Mouse (Mus musculus): ENCODE measurements around the gene Asb1. TPM values are rescaled to one million over a fixed set of nuclear protein-coding genes. Genes with fewer than 3 reads are reported as not detected.

The Asb1 gene
- polyA plus RNA-seq (2012; ENCODE audit: insufficient read depth, insufficient read length, low replicate concordance, missing spikeins), result not detected in 2 replicates

GRCm38 (mm10) chr1:91540271-91540826 lies at the start of gene Asb1:
Asb1 (plus strand) TSS chr1:91540544.
- TF ChIP-seq CTCF (IDR thresholded peaks at IDR 0.05; ENCODE audit: insufficient read depth, low read depth, low read length), result no peak
- peak; percentile 44; the same call in 1 of the 2 replicates for TF ChIP-seq POLR2A (IDR thresholded peaks at IDR 0.05; ENCODE audit: insufficient read depth, low read depth, low read length)
- WGBS, result under 1% methylated on average over 40 of the region's 41 CpGs
- peaks cover 13% of the 10 kb centered on the region for H3K4me1 ChIP-seq (ENCODE audit: control insufficient read depth, insufficient read depth, low read length)
- H3K27ac ChIP-seq (ENCODE audit: insufficient read depth, low read depth, low read length), result no peak within 1 kb of the TSS
- H3K4me3 ChIP-seq (ENCODE audit: insufficient read depth, low read depth, low read length), result peak within 1 kb of the TSS; percentile 70

- Histone ChIP-seq H3K4me1 (ENCODE audit: control insufficient read depth, insufficient read depth, low read length) (peaks cover 20% of the 10 kb centered on the region), H3K4me3 (ENCODE audit: insufficient read depth, low read depth, low read length) (no peak overlapping the region), H3K27ac (ENCODE audit: insufficient read depth, low read depth, low read length) (no peak overlapping the region)
- TF ChIP-seq CTCF (IDR thresholded peaks at IDR 0.05; ENCODE audit: insufficient read depth, low read depth, low read length) (no peak), POLR2A (IDR thresholded peaks at IDR 0.05; ENCODE audit: insufficient read depth, low read depth, low read length) (no peak)
- WGBS, result 12% methylated on average over 2 of the region's 2 CpGs
These were observed 47.6 kb upstream of the Asb1 start for GRCm38 (mm10) chr1:91492740-91493139.

GRCm38 (mm10) chr1:91493938-91494337 lies 46.4 kb upstream of the Asb1 start:
- Histone ChIP-seq H3K4me3 (ENCODE audit: insufficient read depth, low read depth, low read length) (peak overlapping the region; percentile 57; the same call in 1 of the 2 replicates), H3K27ac (ENCODE audit: insufficient read depth, low read depth, low read length) (no peak overlapping the region), H3K4me1 (ENCODE audit: control insufficient read depth, insufficient read depth, low read length) (peaks cover 20% of the 10 kb centered on the region)
- TF ChIP-seq CTCF (IDR thresholded peaks at IDR 0.05; ENCODE audit: insufficient read depth, low read depth, low read length), result no peak
- no peak for TF ChIP-seq POLR2A (IDR thresholded peaks at IDR 0.05; ENCODE audit: insufficient read depth, low read depth, low read length)
- 36% methylated on average over 3 of the region's 3 CpGs for WGBS

GRCm38 (mm10) chr1:91494457-91495140 lies 45.7 kb upstream of the Asb1 start, which contains the start of gene Traf3ip1:
Traf3ip1 (plus strand) TSS chr1:91494647.
- Histone ChIP-seq H3K4me3 (ENCODE audit: insufficient read depth, low read depth, low read length) (peak within 1 kb of the TSS; percentile 57), H3K4me1 (ENCODE audit: control insufficient read depth, insufficient read depth, low read length) (peaks cover 20% of the 10 kb centered on the region), H3K27ac (ENCODE audit: insufficient read depth, low read depth, low read length) (no peak within 1 kb of the TSS)
- TF ChIP-seq POLR2A (IDR thresholded peaks at IDR 0.05; ENCODE audit: insufficient read depth, low read depth, low read length) (peak; percentile 90), CTCF (IDR thresholded peaks at IDR 0.05; ENCODE audit: insufficient read depth, low read depth, low read length) (no peak)
- under 1% methylated on average over 79 of the region's 79 CpGs for WGBS

GRCm38 (mm10) chr1:91495321-91495720 lies 45.0 kb upstream of the Asb1 start:
- TF ChIP-seq POLR2A (IDR thresholded peaks at IDR 0.05; ENCODE audit: insufficient read depth, low read depth, low read length) (no peak), CTCF (IDR thresholded peaks at IDR 0.05; ENCODE audit: insufficient read depth, low read depth, low read length) (no peak)
- Histone ChIP-seq H3K4me3 (ENCODE audit: insufficient read depth, low read depth, low read length) (peak overlapping the region; percentile 57), H3K4me1 (ENCODE audit: control insufficient read depth, insufficient read depth, low read length) (peaks cover 20% of the 10 kb centered on the region), H3K27ac (ENCODE audit: insufficient read depth, low read depth, low read length) (no peak overlapping the region)
- WGBS, result 45% methylated on average over 5 of the region's 5 CpGs

- no peak for TF ChIP-seq CTCF (IDR thresholded peaks at IDR 0.05; ENCODE audit: insufficient read depth, low read depth, low read length)
- no peak for TF ChIP-seq POLR2A (IDR thresholded peaks at IDR 0.05; ENCODE audit: insufficient read depth, low read depth, low read length)
- no peak overlapping the region for H3K4me3 ChIP-seq (ENCODE audit: insufficient read depth, low read depth, low read length)
- 96% methylated on average over 6 of the region's 6 CpGs for WGBS
- peaks cover 20% of the 10 kb centered on the region for H3K4me1 ChIP-seq (ENCODE audit: control insufficient read depth, insufficient read depth, low read length)
- no peak overlapping the region for H3K27ac ChIP-seq (ENCODE audit: insufficient read depth, low read depth, low read length)
These were observed 41.8 kb upstream of the Asb1 start for GRCm38 (mm10) chr1:91498579-91498978.

GRCm38 (mm10) chr1:91504615-91505014 lies 35.7 kb upstream of the Asb1 start:
- TF ChIP-seq POLR2A (IDR thresholded peaks at IDR 0.05; ENCODE audit: insufficient read depth, low read depth, low read length), result no peak
- TF ChIP-seq CTCF (IDR thresholded peaks at IDR 0.05; ENCODE audit: insufficient read depth, low read depth, low read length), result no peak
- 73% methylated on average over 3 of the region's 3 CpGs for WGBS
- Histone ChIP-seq H3K27ac (ENCODE audit: insufficient read depth, low read depth, low read length) (no peak overlapping the region), H3K4me3 (ENCODE audit: insufficient read depth, low read depth, low read length) (no peak overlapping the region), H3K4me1 (ENCODE audit: control insufficient read depth, insufficient read depth, low read length) (no peaks in the 10 kb centered on the region)

- H3K4me3 ChIP-seq (ENCODE audit: insufficient read depth, low read depth, low read length), result no peak overlapping the region
- H3K4me1 ChIP-seq (ENCODE audit: control insufficient read depth, insufficient read depth, low read length), result no peaks in the 10 kb centered on the region
- no peak overlapping the region for H3K27ac ChIP-seq (ENCODE audit: insufficient read depth, low read depth, low read length)
- TF ChIP-seq POLR2A (IDR thresholded peaks at IDR 0.05; ENCODE audit: insufficient read depth, low read depth, low read length) (no peak), CTCF (IDR thresholded peaks at IDR 0.05; ENCODE audit: insufficient read depth, low read depth, low read length) (no peak)
- 67% methylated on average over 11 of the region's 11 CpGs for whole genome bisulfite sequencing
These were observed 25.4 kb upstream of the Asb1 start for GRCm38 (mm10) chr1:91514916-91515315.

GRCm38 (mm10) chr1:91515642-91516041 lies 24.7 kb upstream of the Asb1 start:
- TF ChIP-seq POLR2A (IDR thresholded peaks at IDR 0.05; ENCODE audit: insufficient read depth, low read depth, low read length) (no peak), CTCF (IDR thresholded peaks at IDR 0.05; ENCODE audit: insufficient read depth, low read depth, low read length) (no peak)
- Histone ChIP-seq H3K4me1 (ENCODE audit: control insufficient read depth, insufficient read depth, low read length) (no peaks in the 10 kb centered on the region), H3K4me3 (ENCODE audit: insufficient read depth, low read depth, low read length) (no peak overlapping the region), H3K27ac (ENCODE audit: insufficient read depth, low read depth, low read length) (no peak overlapping the region)
- WGBS, result 92% methylated on average over 6 of the region's 6 CpGs

Measured in olfactory bulb, adult 2 months (tissue).